ENCODE assay signal across 8 mouse cellular contexts in the genomic region with DNA sequence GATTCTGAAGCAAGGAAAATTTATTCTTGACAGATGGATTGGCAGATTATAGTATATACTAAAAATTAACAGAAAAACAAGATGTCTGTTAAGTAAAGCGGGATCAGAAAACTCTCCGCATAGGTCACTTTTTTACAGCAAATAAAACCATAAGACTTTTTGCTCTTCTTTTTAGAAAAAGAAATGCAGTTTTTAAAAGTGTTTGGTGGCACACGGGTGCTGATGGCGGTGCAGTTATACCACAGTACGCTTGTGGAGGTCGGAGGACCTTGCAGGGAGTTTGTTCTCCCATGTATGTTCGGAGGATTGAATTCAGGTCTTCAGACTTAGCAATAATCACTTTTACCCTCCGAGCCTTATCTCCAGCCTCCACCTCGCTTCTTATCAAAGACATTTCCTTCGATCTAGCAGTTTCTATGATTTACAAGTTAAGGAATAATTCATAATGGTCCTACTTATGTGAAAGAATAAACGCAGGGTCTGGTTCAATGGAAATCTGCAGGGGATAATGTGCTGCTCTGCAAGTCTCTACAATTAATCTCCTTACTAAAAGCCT.
DNase-seq lines count a peak whose midpoint lies in the region; TF ChIP-seq lines count a peak whose summit lies in the region.

No protein-coding gene starts in this region.

- H3ac ChIP-seq in myocyte (ENCODE audit: control insufficient read depth, insufficient read length): no peak overlapping the region

- peak overlapping the region; percentile 98 for H3K4me2 ChIP-seq in myocyte (ENCODE audit: low read depth)

- no peaks in the 10 kb centered on the region for H3K27me3 ChIP-seq in myocyte (ENCODE audit: control insufficient read depth, insufficient read depth, insufficient read length)

- no peaks in the 10 kb centered on the region for H3K36me3 ChIP-seq in myocyte (ENCODE audit: control insufficient read depth, insufficient read depth)

- peak overlapping the region; percentile 31 for H3K4me3 ChIP-seq in myocyte

- intact Hi-C loops in left cerebral cortex, postnatal 36 days (cut with DNase I): loop anchor here (2.0 kb wide), 1 partner anchor 51 kb away; no protein-coding TSS in a partner anchor

- peak; percentile 19 for DNase-seq in adrenal gland, postnatal 14 days
- no peak for DNase-seq in adrenal gland, adult 8-10 months
- peak; percentile 46 for DNase-seq in thymus, postnatal 0 days (ENCODE audit: low spot score)
- no peak for DNase-seq in thymus, postnatal 10 days (ENCODE audit: low spot score in 2 of 2)
- peak; percentile 72 for DNase-seq in induced T-regulatory cell, adult 2 months (ENCODE audit: low read depth)
- DNase-seq in left cerebral cortex, postnatal 36 days (ENCODE audit: low spot score in 2 of 2): no peak
- DNase-seq in ovary, postnatal 14 days (ENCODE audit: low spot score): no peak

- H3K79me2 ChIP-seq in myocyte (ENCODE audit: control insufficient read depth, insufficient read depth): no peaks in the 10 kb centered on the region

- no peak for TF ChIP-seq POLR2A in myocyte (IDR thresholded peaks at IDR 0.05; ENCODE audit: insufficient read length, low read depth)

TF ChIP-seq in myocyte, 11 proteins besides CTCF, POLR2A, EP300 and RAD21:
- TF ChIP-seq TCF3 (IDR thresholded peaks at IDR 0.05; ENCODE audit: insufficient read length, low read depth) (no peak), CEBPB (IDR thresholded peaks at IDR 0.05; ENCODE audit: insufficient read depth, poor library complexity, severe bottlenecking) (no peak), REST (IDR thresholded peaks at IDR 0.05; ENCODE audit: insufficient read depth, insufficient read length) (no peak), POLR2AphosphoS2 (IDR thresholded peaks at IDR 0.05; ENCODE audit: insufficient read length, low read depth) (no peak), TCF12 (IDR thresholded peaks at IDR 0.05; ENCODE audit: insufficient read depth, poor library complexity, severe bottlenecking) (no peak), MYOD1 (IDR thresholded peaks at IDR 0.05; ENCODE audit: control insufficient read depth in 1 of 3, insufficient read length in 2 of 3, low read depth in 2 of 3) (no peak), USF1 (IDR thresholded peaks at IDR 0.05; ENCODE audit: low read depth) (no peak), SRF (IDR thresholded peaks at IDR 0.05; ENCODE audit: control insufficient read depth, insufficient read length, low read depth) (no peak), MYOG (IDR thresholded peaks at IDR 0.05; ENCODE audit: control insufficient read depth in 1 of 3, insufficient read depth in 1 of 3, insufficient read length in 2 of 3, low read depth in 2 of 3) (no peak), E2F4 (IDR thresholded peaks at IDR 0.05; ENCODE audit: insufficient read depth) (no peak), MAX (IDR thresholded peaks at IDR 0.05; ENCODE audit: low read depth) (no peak)
TF ChIP-seq in myocyte: peak in this region for 0.

Comparison
In these comparisons a context has a peak if more than half of its experiments do, and no peak if none do; other contexts are left out.
1. DNase-seq: peak in adrenal gland, postnatal 14 days (single experiment), thymus, postnatal 0 days (single experiment) and induced T-regulatory cell, adult 2 months (single experiment); none in adrenal gland, adult 8-10 months (single experiment), thymus, postnatal 10 days (0 of 2), left cerebral cortex, postnatal 36 days (0 of 2) and ovary, postnatal 14 days (single experiment).